Mouse (Mus musculus) lung, postnatal 25 days (tissue): ENCODE measurements around the gene Scn1b.

ENCODE experiments used
- DNase-seq: peaks from one replicate; pipeline ENCODE4 v3.0.0; 2022; ENCODE audit warnings: low spot score

Gene Scn1b

GRCm38 (mm10) chr7:31126851-31127724, at the start of gene Scn1b:
Gene Scn1b (minus strand): TSS chr7:31127003.
- no peak for DNase-seq

GRCm38 (mm10) chr7:31175096-31175495, 48.3 kb upstream of the Scn1b start:
- DNase-seq: no peak

- DNase-seq: no peak
Measured at GRCm38 (mm10) chr7:31174466-31174865, 47.7 kb upstream of the Scn1b start.

- peak; percentile 51 for DNase-seq
Measured at GRCm38 (mm10) chr7:31172238-31172637, 45.4 kb upstream of the Scn1b start.

GRCm38 (mm10) chr7:31170520-31170919, 43.7 kb upstream of the Scn1b start:
- no peak for DNase-seq

GRCm38 (mm10) chr7:31168412-31168811, 41.6 kb upstream of the Scn1b start:
- DNase-seq: peak; percentile 59

- DNase-seq: no peak
Measured at GRCm38 (mm10) chr7:31164748-31165147, 37.9 kb upstream of the Scn1b start.

GRCm38 (mm10) chr7:31163666-31164577, 37.1 kb upstream of the Scn1b start:
- no peak for DNase-seq

- DNase-seq: no peak
Measured at GRCm38 (mm10) chr7:31162324-31162723, 35.5 kb upstream of the Scn1b start.

GRCm38 (mm10) chr7:31161831-31162230, 35.0 kb upstream of the Scn1b start:
- no peak for DNase-seq

GRCm38 (mm10) chr7:31161246-31161645, 34.4 kb upstream of the Scn1b start:
- no peak for DNase-seq

GRCm38 (mm10) chr7:31160763-31161162, 34.0 kb upstream of the Scn1b start:
- peak; percentile 59 for DNase-seq

- DNase-seq: peak; percentile 57
Measured at GRCm38 (mm10) chr7:31156034-31156928, 29.5 kb upstream of the Scn1b start.

- DNase-seq: no peak
Measured at GRCm38 (mm10) chr7:31155296-31156033, 28.7 kb upstream of the Scn1b start, which contains the start of gene Gramd1a. Gene Gramd1a (minus strand): TSS chr7:31155896.

GRCm38 (mm10) chr7:31153536-31154320, 26.9 kb upstream of the Scn1b start:
- no peak for DNase-seq

- peak; percentile 79 for DNase-seq
Measured at GRCm38 (mm10) chr7:31151301-31152241, 24.8 kb upstream of the Scn1b start.

- peak; percentile 91 for DNase-seq
Measured at GRCm38 (mm10) chr7:31150566-31151300, 23.9 kb upstream of the Scn1b start.
